Mouse (Mus musculus) adrenal gland, postnatal 10 days (tissue): ENCODE measurements at regions not wholly inside any gene's neighbourhood (a gene's known extent, or its start where the extent isn't known, plus 50 kb on each side); places are given as distances from the start of the nearest gene placed in this dataset.

Experiments
- DNase-seq: peaks from one replicate; pipeline ENCODE4 v3.0.0; 2021; ENCODE audit warnings: mixed read lengths

DNA sequence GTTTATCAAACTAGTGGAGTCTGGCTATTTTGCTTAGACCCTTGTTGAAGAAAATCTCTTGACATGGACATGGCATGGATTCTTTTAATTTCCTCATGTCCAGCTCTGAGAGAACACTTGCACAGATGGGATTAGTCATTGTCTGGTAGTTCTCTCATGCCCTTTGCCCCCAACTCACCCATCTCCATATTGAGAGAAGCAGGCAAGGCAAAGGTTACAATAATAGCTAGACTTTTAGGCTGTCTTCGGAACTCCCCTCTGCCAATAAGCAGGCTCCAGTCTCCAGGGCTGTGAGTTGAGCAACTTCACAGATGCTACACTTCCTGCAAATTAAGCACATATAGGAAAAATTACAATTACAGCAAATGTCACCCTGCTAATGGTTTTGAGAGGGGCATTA is 558.0 kb upstream of the Alcam start:
- DNase-seq, result no peak

DNA sequence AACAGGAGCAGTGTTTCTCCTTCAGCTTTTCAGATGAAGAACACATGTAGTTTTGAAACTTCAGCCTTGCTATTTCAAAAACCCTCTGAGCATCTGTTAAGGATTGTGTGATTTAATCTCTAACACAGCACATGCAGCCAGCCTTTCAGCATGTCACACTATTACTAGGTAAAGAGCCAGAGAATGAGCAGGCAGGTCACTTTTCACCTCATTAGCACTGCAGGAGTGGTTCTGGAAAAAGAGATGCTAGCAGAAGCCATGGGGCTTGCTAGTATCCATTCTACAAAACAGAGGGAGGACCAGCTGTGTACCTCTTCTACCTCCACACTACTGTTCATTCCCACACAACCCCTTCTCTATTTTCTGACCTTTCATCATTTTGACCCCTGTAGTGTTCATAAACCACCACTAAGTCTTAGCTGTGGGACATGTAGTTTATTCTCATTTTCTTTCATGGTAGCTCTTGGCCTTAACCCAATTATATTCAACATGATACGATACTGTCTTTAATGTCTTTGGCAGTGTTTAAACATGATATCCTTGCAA is 535.1 kb upstream of the Alcam start:
- DNase-seq, result no peak

DNA sequence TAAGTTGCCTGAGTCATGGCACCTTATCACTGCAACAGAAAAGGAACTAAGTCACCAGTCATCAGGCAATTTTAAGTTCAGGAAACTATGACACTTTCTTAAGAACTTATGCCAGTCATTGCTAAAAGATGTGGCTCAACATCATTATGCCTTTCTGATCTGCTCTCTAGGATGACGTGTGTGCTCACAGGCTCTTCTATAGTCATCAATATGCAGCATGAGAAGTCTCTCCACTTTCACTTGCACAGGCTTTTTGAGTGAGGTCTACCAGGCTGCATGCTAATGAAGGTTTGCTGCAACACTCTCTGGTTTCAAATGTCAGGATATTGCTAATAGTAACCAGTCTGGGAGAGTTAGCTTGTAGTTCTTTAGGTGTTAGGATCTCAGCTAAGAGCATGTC is 530.5 kb upstream of the Alcam start:
- DNase-seq, result no peak

DNA sequence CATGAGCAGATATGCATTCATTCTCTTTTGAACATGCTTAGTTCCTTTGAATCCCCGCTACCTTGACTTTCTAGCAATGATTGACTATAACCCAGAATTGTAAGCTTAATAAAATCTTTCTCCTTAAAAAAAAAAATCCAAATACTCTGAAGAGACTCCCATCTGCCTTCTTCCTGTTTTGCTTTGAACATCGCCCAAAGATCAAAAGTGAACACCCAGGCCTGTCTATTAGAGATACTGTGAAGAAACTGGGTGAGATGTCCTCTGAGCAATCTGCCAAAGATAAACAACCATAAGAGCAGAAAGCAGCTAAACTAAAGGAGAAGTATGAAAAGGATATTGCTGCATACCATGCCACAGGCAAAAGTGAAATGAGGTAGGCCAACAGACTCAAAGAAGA is 527.1 kb upstream of the Alcam start:
- no peak for DNase-seq

DNA sequence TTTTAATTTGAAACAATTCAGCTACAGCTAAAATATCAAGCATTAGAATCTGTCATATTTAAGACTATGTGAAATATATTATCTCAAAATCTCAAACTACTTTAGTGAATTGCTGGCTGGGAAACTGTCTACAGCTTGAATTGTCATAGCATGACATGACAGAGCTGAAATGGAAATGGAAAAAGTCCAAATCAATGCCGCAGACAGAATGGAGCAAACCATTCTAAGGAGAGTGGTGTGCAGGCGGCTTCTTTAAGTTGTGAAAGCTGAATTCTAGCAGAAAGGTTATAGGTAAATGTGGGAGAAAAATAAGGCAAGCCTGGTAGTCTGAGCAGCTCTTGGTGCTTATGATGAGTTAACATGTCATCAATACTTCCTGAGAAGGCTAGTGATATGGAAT is 518.9 kb upstream of the Alcam start:
- DNase-seq, result no peak

DNA sequence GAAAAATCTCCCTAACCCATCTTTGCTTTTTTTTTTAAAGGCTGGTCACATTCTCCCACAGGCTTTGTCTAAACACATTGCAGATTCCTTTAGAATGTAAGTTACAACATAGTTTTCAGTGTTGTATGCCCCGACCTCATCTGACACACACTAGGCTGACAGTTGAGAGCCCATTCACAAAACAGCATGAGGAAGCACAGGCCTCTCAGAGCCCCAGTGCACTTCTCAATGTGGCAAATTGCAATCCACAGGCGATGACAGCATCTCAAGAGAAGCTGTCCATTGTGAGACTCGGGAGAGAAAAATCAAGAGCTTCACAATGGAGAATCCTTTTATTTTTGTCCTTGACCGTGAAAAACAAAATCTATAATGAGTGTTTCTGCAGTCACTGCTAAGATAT is 493.8 kb upstream of the Alcam start:
- DNase-seq, result no peak

DNA sequence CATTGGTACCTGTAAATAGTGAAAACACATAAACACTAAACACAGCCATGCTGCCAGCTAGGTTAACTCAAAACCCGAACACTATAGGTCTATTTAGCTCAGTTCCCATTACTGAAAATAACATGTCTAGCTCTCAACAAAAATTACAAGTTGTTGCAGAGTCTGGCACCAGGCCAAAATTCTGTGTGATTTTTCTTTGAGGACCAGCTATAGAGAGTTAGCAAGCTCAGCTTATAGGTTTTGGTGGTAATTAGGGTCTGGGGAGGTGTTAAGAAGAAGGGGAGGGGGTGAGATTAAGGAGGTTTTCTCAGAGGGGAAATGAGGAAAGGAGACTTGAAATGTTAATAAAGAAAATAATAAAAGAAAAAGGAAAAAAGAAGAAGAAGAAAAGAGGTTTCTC is 480.9 kb upstream of the Alcam start:
- DNase-seq, result no peak

DNA sequence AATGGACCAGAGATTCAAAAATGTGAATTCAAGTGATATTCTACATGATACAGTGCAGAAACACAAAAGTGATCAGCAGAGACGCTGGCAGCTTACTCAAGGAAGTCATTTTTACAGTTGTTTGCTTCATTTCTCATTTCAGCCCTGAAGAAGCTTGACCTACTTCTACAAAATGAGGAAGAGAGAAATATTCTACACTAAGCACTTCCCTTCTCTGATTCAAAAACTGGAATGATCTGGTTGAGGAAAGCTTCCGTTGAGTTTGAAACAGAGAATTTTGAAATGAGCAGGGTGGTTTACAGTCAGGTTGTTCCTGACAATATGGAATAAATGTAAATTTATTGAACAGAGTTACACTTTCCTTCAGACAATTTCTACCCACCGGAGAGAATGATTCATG is 478.1 kb upstream of the Alcam start:
- DNase-seq, result no peak

DNA sequence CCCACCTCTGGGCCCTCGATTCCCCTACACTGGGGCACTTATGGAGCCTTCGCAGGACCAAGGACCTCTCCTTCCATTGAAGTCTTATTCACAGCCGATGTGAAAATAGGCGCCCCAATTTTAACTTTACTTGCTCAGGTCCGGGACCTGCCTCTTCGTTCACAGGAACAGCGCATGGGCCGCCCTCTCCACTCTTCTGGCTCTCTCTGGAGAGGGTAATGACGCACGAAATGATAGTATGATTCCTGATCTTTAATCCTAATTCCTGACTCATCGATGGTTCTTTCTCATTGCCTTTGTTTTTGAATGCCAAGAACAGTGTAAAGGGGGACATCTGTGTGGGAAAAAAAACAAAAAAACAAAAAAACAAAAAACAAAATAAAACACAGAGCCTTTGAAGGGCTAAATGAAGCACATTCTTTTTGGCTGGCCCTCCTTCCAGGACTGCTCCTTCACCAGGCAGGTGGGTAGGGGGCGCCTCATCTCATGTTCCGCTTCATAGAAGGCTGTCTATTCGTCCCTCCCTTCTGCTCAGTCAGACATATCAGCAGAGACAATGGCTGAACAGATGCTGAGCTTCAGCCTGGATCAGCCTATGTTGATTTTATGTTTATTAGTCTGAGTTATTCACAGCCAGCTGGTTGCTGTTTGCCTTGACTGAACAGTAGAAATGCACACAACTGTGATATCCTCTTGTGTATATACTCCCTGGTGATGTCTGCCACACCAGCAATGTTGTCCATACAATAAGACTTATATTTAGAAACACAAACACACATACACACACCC is 438.8 kb upstream of the Alcam start:
- no peak for DNase-seq

DNA sequence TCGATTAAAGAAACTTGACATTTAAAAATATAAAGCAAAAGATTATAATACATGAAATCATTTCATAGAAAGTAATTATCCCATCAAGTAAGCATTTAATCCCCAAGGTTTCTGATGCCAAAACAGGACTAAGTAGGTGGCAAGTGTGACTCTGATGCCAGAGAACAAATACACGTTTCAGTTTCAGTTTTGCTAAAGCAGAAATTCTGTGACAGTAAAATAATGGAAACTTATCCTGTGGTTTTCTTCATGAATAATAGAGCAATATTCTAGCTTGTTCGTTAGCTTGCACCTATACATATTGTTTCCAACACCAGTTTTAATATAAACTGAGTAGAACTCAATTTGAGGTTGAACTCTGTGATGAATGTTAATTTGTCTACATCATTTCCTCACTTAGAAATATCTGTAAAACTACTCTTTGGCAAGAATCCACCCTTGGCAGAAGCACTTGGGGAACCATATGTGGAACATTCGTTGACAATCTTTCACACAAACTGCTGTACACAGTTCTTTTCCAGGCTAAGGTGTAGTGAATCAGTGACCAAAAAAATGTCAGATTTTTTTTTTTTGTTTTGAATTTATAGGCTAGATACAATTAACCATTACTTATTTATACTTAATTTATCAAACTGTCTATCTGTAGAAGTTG is 425.7 kb upstream of the Alcam start:
- no peak for DNase-seq

DNA sequence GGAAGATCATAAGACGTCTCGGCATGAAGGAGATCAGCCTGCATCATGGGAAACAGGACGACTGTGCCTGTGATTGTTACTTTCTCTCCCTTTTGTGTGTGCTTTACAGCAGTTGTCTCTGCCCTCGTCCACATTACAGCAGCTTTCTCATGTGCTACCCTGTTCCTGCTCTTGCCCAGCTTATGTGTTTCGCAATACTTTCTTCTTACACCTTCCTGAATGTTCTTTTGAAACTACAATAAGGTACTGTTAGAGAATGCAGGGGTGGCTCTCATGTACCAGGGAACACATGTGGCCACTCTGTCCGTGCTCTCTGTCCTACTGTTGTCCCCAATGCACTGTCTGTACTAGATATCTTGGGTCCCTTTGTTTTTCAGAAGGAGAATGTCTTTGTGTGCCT is 414.0 kb upstream of the Alcam start:
- DNase-seq, result no peak

DNA sequence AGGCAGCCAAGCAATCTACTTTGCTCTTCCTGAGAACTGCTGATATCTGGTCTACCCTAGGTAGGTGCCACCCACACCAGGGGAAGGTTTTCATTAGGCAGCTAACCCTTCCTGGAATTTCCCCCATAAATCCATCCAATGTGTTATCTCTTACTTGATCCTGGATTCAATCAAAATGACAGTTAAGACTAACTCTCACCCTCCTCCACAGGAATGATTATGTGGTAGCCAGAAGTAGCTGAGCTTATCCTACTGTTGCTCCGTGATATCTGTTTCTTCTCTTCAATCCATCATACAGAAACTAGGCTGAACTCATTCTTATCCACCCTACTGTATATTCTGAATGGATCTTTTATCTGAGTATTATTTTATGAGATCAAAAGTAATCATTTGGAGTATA is 409.7 kb upstream of the Alcam start:
- DNase-seq, result no peak

DNA sequence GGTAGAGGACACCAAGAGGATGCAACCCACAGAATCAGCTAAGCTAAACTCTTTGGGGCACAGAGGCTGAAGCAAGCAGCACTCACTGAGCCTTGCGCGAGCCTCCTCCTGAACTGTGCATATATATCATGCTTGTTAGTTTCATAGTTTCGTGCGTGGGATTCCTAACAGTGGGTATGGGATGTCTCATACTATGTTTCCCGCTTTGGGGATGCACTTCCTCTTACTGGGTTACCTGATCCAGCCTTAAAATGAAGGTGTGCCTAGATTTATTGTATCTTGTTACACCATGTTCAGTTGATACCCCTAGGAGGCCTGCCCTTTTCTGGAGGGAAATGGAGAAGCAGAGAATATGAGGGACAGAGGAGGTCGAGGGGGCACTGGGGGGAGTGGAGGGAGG is 407.4 kb upstream of the Alcam start:
- DNase-seq, result no peak

DNA sequence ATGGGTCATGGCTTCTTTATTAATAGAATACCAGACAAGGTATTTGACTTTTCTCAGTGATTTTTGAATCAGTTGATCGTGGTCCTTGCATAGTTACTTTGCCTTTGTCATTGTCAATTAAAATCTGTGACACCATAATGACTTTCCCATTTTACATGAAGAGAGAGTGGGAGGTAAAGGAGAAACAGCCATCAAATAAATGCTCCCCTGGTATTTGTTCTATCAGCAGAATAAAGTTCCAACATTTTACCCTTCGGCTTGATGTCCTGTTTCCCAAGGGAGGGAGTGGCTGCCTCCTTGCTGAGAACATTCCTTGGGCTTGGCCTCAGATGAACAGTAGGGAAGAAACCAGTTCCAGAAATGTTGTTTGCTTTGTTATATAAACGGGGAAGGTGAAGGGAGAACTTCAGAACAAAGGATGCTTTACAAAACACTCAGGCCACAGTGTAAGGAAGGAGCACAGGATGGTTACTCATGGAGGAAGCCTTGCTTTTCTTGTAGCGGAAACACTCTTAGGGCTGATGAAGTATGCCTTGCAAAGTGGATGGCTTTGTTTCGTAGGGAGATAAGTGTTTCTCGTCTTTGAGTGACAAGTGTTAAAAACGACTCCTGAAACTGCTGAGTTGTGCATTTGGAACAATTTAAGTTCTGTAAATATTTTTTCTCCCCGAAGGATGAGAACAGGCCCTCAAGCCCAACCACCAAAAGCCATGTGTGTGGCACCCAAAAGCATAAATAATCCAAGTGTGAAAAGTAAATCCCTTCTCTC is 404.8 kb upstream of the Alcam start:
- no peak for DNase-seq

DNA sequence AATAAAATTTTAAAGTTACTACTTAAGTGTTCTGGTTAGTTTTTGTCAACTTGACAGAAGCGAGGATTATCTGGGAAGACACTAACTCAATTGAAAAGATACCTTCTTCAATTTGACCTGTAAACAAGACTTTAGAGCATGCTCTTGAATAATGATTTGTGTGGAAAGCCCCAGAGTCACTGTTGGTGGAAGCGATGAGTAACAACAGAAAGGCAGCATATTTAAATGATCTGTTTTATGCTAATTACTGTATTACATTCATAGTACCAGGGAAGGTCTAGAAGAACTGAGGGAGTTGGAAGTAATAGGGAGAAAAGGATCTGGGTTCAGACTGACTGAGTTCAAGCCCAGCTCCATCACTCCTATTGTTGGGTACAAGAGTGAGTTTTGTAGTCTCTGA is 397.3 kb upstream of the Alcam start:
- no peak for DNase-seq

DNA sequence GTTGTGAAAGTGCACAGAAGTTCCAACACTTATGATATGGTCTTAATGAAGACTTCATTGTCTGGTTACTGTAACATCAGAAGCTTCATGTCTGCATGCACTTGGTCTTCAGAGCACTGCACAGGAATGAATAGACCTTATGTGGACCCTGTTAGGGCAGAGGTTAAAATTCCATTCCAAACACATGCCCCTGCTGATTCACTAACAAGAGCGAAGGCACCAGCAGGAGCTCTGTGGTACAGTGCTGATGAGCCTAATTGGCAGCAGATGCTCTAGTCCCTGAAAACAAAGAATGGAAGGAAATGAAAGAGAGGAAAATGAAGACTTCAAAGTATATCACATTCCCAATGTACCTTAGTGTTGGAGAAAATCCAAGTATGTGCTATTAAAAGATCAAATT is 365.1 kb upstream of the Alcam start:
- DNase-seq, result no peak

DNA sequence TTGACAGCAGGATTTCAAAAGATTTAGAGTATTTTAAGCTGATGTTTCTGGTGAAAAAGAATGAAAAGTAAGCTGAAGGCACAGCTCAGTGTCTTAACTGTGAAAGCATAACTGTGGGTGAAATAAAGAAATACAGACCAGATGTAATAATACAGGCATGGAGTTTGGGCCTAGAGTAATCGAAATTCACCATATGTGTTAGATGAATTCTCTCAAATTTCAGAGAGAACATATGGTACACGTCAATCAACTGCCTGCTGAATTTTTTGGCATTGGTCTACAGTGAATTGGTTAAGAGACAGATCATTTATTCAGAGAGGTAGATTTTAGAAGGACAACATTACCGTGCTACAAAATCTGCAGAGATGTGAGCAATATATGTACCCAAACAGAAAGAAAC is 357.3 kb upstream of the Alcam start:
- no peak for DNase-seq

DNA sequence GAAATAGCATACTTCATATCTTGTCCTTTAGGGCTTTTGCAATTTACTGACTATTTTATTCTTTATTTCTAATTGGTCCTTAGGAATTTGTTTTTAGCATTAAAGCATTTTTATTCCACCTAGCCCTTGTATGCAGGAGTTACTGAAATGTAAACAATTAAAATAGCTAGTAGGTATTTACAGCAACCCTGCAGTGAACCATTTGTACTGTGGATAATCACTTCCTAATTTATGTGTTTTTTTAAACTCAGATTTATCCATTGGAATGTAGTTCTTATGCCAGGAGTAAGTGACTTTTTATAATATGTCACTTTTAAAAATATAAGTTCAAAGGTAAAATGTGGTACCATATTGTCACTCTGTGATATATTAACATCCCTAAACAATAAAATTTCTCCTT is 350.5 kb upstream of the Alcam start:
- DNase-seq, result no peak

DNA sequence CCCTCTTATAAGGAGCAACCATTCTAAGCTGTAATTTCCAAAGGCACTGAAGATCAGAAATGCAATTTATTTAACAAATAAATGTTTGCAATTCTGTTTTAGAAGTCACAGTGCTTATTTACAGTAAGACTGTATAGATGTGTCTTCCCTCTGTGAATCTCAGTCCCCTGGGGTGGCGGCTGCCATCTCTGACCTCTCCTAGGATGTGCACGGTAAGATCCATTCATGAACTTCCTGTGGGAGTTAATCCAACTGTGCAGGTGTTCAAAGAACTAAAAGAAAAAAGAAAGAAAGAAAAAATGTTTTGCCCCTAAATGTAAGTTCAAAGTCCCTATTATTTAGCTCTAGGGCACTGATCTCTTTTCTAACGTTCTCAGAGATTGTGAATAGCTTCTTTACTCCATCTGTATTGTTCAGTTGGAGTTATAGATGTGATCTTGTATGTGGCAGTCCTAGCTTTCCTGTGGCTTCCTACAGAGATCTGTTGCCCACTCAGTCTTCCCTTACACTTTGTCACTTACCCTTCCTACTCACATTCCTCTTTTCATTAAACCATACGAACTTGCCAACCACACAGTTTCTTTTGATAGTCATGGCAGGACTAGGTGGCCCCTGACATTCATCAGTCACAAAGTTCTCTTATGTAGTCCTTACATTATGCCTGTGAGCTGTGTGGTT is 346.0 kb upstream of the Alcam start:
- no peak for DNase-seq

DNA sequence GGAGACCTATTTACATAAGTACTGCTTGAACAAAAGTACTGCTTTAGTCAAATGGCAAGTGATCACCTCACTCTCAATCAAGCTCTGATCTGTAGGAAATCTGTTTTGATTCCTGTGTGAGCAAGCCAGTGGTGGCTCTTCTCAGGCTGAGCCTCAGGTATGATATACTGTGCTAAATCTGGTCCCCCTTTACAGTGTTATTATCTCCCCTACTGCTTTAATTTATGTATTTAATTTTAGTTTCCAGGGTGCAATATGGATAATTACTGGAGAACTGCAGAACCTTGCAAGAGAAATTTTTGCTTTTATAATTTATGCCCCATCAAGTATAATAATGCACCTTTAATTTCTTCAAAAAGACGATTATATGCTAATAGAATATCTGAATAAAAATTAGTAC is 341.3 kb upstream of the Alcam start:
- no peak for DNase-seq

DNA sequence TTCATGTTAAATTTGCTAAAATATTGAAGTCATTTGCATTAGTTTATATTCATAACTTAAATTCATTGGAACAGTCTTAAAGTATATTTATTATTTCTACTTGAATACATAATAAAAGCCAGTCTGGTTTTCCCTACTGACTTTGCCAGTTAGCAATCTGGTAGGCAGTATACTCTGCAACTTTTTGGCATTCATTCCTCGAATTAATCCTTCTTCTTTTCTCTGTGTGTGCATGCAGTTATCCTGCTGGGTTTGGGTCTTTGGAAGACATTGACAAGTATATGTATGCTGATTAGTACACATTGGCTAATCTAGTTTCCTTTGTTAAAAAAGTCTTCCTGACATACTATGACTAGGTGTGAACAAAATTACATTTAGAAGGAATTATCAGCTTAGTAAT is 336.1 kb upstream of the Alcam start:
- DNase-seq, result no peak

DNA sequence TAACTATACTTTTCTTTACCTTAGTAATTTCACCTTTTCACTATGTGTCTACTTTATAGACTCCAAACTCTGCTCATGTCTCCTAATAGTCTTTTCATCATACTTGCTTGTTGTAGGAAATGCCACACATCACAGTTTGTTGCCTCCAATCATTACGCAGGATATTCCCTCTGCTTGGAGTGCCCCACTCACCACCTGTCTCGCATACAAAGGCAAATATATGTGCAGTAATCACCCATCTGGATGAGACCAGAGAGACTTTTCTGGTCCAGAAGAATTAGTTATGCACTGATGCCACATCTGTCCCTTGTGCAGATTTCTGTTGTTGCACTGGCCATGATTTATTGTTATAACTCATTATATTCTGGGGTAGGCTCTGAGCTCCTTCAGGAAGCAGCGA is 293.9 kb upstream of the Alcam start:
- DNase-seq, result no peak

DNA sequence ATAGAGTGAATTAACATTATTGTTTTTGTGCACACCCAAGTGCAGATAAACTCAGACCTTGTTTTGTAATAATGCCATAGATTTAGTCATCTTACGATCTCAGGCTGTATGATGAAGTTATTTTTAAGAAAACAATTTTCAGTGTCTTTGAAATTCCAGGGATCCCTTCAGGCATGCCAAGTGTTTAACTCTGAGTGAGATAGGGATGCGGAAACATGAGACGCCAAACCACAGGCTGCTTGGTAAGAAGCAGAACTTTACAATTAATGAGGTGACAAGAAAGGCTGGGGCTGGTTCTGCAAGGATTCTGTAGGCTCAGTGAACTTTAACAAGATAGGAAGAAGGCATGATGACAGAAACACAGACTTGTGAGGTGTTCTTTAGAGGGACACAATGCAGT is 292.3 kb upstream of the Alcam start:
- DNase-seq, result no peak
